Mouse (Mus musculus): ENCODE data around the gene Rnf40.

Gene Rnf40

DNA sequence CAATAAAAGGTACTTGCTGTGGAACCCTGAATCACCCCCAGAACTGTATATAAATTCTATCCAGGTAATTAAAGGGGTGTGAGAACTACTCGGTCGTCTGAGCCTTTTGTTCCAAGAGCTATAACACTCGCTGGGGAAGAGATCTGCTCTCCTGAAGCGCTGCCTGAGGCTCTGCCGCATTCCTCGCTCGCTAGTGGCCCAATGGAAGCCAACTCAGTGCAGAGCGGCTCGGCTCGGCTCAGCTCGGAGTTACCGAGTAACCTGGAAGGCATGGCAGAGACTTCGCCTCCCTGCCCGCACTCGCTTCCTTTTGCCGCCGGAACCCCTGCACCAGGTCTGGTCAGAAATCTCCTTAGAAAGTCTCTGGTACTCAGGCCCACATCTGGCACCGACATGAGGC lies 63.5 kb downstream of the Rnf40 start:
- DNase-seq: no peak

DNA sequence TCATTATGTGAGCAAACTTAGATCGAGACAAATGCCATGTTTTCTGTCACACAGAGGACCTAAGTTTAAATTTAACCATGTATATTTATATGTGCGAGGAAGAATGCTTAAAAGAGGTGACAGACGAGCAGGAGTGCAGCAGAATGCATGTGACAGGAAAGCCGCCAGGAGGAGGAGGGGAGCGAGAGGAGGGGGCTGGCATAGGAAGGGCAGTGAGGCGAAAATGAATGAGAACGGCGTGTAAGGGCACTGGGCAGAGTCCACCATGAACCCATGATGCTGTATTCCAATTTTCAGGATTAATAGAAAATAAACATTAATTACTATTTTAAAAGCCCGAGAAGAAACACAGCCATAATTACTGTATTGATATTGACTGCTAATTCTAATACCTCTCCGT lies 65.8 kb downstream of the Rnf40 start:
- no peak for DNase-seq

Data from thymus, adult 18-20 months (tissue).